Mouse (Mus musculus): ENCODE measurements around the gene Kri1.

- TF ChIP-seq POLR2A (IDR thresholded peaks at IDR 0.05; ENCODE audit: insufficient read depth, low read depth, low read length) (no peak), CTCF (IDR thresholded peaks at IDR 0.05; ENCODE audit: insufficient read depth, low read depth, low read length) (no peak)
Measured at GRCm38 (mm10) chr9:21254690-21255089, 33.1 kb downstream of the Kri1 start.

Measured in olfactory bulb, adult 2 months (tissue).